Mouse (Mus musculus): Measurements from ENCODE around the gene Gm20388.

DNA sequence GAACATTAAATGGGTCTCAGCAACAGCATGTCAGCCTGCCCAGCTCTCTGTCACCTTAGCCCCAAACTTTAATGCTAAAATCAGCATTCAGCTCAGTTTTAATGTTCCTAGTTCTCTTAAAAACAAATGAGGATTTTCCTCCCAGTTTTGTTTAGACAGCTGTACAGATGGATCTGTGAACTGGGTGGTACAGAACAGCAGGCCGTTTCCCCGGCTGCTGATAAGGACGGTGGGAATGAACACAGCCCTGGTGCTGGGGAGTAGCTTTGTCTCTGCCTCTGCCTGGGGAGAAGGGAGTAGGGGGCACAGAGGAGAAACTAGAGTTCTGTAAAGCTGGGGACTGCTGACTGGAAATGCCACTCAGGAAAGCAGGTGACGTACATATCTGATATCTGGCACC is 3821.7 kb downstream of the Gm20388 start:
- TF ChIP-seq CTCF (IDR thresholded peaks at IDR 0.05; ENCODE audit: low read depth, low read length): no peak
- TF ChIP-seq POLR2A (IDR thresholded peaks at IDR 0.05; ENCODE audit: insufficient read depth, low read length): no peak
- TF ChIP-seq EP300 (IDR thresholded peaks at IDR 0.05; ENCODE audit: insufficient read depth, low read depth, low read length): no peak

All from ES-Bruce4 (cell line).